Mouse (Mus musculus) CH12.LX (cell line): Measurements from ENCODE around the gene Atp5h. TPM values are rescaled to one million over a fixed set of nuclear protein-coding genes. Genes with fewer than 3 reads are reported as not detected.

Experiments
- DNase-seq: peaks from one replicate; pipeline ENCODE4 v3.0.0-alpha.2; 2013; ENCODE audit errors: extremely low read depth
- H3K27ac ChIP-seq: 2 replicates; pipeline ENCODE4 v1.5.1; 2012; ENCODE audit warnings: low read depth, mild to moderate bottlenecking, control low read depth, moderate library complexity; ENCODE audit not compliant: insufficient read depth
- H3K27me3 ChIP-seq: replicated peaks from 2 replicates; pipeline ENCODE3; 2012; ENCODE audit warnings: inconsistent platforms
- H3K36me3 ChIP-seq, 2 experiments: replicated peaks in 1 of 2; 2 replicates each; pipeline versions ENCODE3 to v1.6.1; 2012; ENCODE audit warnings: inconsistent platforms in 1 of 2, low read length in 1 of 2, mild to moderate bottlenecking in 1 of 2, mixed read lengths in 1 of 2, moderate library complexity in 1 of 2; ENCODE audit not compliant: control insufficient read depth in 1 of 2, insufficient read depth in 1 of 2
- H3K4me1 ChIP-seq, 2 experiments: 2 replicates each; pipeline ENCODE4 v1.6.1; 2012; ENCODE audit warnings: inconsistent platforms in 1 of 2, moderate library complexity in 1 of 2; ENCODE audit not compliant: insufficient read depth in 2 of 2, control insufficient read depth in 1 of 2
- H3K4me2 ChIP-seq: 2 replicates; pipeline ENCODE4 v1.6.1; 2012; ENCODE audit warnings: low read depth, mild to moderate bottlenecking, control low read depth; ENCODE audit not compliant: poor library complexity, insufficient read depth, severe bottlenecking
- H3K4me3 ChIP-seq, 3 experiments: fragments of 150-350 bp in 1 of 3; sonication (generic) in 1 of 3; replicated peaks in 1 of 3; 2 replicates each; pipeline versions ENCODE3 to v1.5.1; 2011 to 2012; ENCODE audit warnings: low read depth in 2 of 3, low read length in 2 of 3, mild to moderate bottlenecking in 2 of 3, moderate library complexity in 2 of 3, control low read depth in 1 of 3, improper control_type of control experiment in 1 of 3, inconsistent platforms in 1 of 3, mixed read lengths in 1 of 3; ENCODE audit not compliant: poor library complexity in 1 of 3
- H3K79me2 ChIP-seq: replicated peaks from 2 replicates; pipeline ENCODE4 v1.6.1; 2012; ENCODE audit warnings: mild to moderate bottlenecking, moderate library complexity; ENCODE audit not compliant: control insufficient read depth, poor library complexity, insufficient read depth, severe bottlenecking; ENCODE audit errors: extremely low read depth
- H3K9ac ChIP-seq: 2 replicates; pipeline ENCODE4 v1.6.1; 2012; ENCODE audit warnings: low read depth, mild to moderate bottlenecking, control low read depth, moderate library complexity; ENCODE audit not compliant: insufficient read depth
- H3K9me3 ChIP-seq: replicated peaks from 2 replicates; pipeline ENCODE3; 2012; ENCODE audit warnings: low read length, inconsistent platforms, mixed read lengths
- BHLHE40 ChIP-seq: IDR thresholded peaks from 2 replicates; pipeline ENCODE4 v1.6.1; 2011; ENCODE audit warnings: mild to moderate bottlenecking, low read depth, low read length, improper control_type of control experiment
- CHD1 ChIP-seq: IDR thresholded peaks from 2 replicates; pipeline ENCODE4 v1.6.1; 2012; ENCODE audit warnings: low read depth, low read length, improper control_type of control experiment, inconsistent platforms
- CHD2 ChIP-seq: IDR thresholded peaks from 2 replicates; pipeline ENCODE4 v1.6.1; 2011; ENCODE audit warnings: low read length, improper control_type of control experiment
- ELF1 ChIP-seq: IDR thresholded peaks from 2 replicates; pipeline ENCODE4 v1.6.1; 2014; ENCODE audit warnings: low read depth, mild to moderate bottlenecking, inconsistent platforms, low read length, improper control_type of control experiment
- ETS1 ChIP-seq: conservative IDR thresholded peaks from 2 replicates; pipeline ENCODE4 v1.6.1; 2012; ENCODE audit warnings: low read depth, mild to moderate bottlenecking, inconsistent platforms, low read length, improper control_type of control experiment, moderate library complexity
- HCFC1 ChIP-seq: IDR thresholded peaks from 2 replicates; pipeline ENCODE4 v1.6.1; 2012; ENCODE audit warnings: low read depth, mild to moderate bottlenecking, inconsistent platforms, low read length, improper control_type of control experiment
- IRF4 ChIP-seq: IDR thresholded peaks from 2 replicates; pipeline ENCODE4 v1.6.1; 2014; ENCODE audit warnings: low read depth, mild to moderate bottlenecking, inconsistent platforms, low read length, improper control_type of control experiment
- JUN ChIP-seq: IDR thresholded peaks from 2 replicates; pipeline ENCODE4 v1.6.1; 2011; ENCODE audit warnings: low read depth, mild to moderate bottlenecking, low read length, improper control_type of control experiment, moderate library complexity; ENCODE audit not compliant: insufficient read depth
- KAT2A ChIP-seq: IDR thresholded peaks from 2 replicates; pipeline ENCODE4 v1.6.1; 2012; ENCODE audit warnings: low read length, improper control_type of control experiment, inconsistent platforms; ENCODE audit not compliant: insufficient replicate concordance
- MAFK ChIP-seq: IDR thresholded peaks from 2 replicates; pipeline ENCODE4 v1.6.1; 2011; ENCODE audit warnings: low read length, improper control_type of control experiment; ENCODE audit not compliant: insufficient replicate concordance
- MAX ChIP-seq: IDR thresholded peaks from 2 replicates; pipeline ENCODE4 v1.6.1; 2011; ENCODE audit warnings: low read length, improper control_type of control experiment
- MAZ ChIP-seq: IDR thresholded peaks from 2 replicates; pipeline ENCODE4 v1.6.1; 2012; ENCODE audit warnings: low read depth, mild to moderate bottlenecking, inconsistent platforms, low read length, improper control_type of control experiment, moderate library complexity
- MEF2A ChIP-seq: IDR thresholded peaks from 2 replicates; pipeline ENCODE4 v1.6.1; 2014; ENCODE audit warnings: low read depth, mild to moderate bottlenecking, inconsistent platforms, low read length, improper control_type of control experiment, borderline replicate concordance
- MXI1 ChIP-seq: IDR thresholded peaks from 2 replicates; pipeline ENCODE4 v1.6.1; 2011; ENCODE audit warnings: mild to moderate bottlenecking, low read depth, low read length, improper control_type of control experiment
- NELFE ChIP-seq: IDR thresholded peaks from 2 replicates; pipeline ENCODE4 v1.6.1; 2011; ENCODE audit warnings: low read depth, low read length, improper control_type of control experiment
- NRF1 ChIP-seq: IDR thresholded peaks from 2 replicates; pipeline ENCODE4 v1.6.1; 2014; ENCODE audit warnings: low read depth, mild to moderate bottlenecking, inconsistent platforms, low read length, improper control_type of control experiment, moderate library complexity
- POLR2AphosphoS2 ChIP-seq: IDR thresholded peaks from 2 replicates; pipeline ENCODE4 v1.6.1; 2011; ENCODE audit warnings: low read depth, low read length, improper control_type of control experiment
- RCOR1 ChIP-seq: conservative IDR thresholded peaks from 2 replicates; pipeline ENCODE4 v1.6.1; 2012; ENCODE audit warnings: low read depth, mild to moderate bottlenecking, inconsistent platforms, low read length, improper control_type of control experiment
- SIN3A ChIP-seq: IDR thresholded peaks from 2 replicates; pipeline ENCODE4 v1.6.1; 2012; ENCODE audit warnings: low read length, improper control_type of control experiment, inconsistent platforms
- SMC3 ChIP-seq: IDR thresholded peaks from 2 replicates; pipeline ENCODE4 v1.6.1; 2011; ENCODE audit warnings: low read depth, low read length, improper control_type of control experiment
- TBP ChIP-seq: conservative IDR thresholded peaks from 2 replicates; pipeline ENCODE4 v1.6.1; 2011; ENCODE audit warnings: low read depth, low read length, improper control_type of control experiment
- TCF12 ChIP-seq: IDR thresholded peaks from 2 replicates; pipeline ENCODE4 v1.6.1; 2014; ENCODE audit warnings: low read depth, mild to moderate bottlenecking, inconsistent platforms, low read length, improper control_type of control experiment
- UBTF ChIP-seq: IDR thresholded peaks from 2 replicates; pipeline ENCODE4 v1.6.1; 2012; ENCODE audit warnings: low read depth, mild to moderate bottlenecking, inconsistent platforms, low read length, improper control_type of control experiment, moderate library complexity
- USF1 ChIP-seq: IDR thresholded peaks from 2 replicates; pipeline ENCODE4 v1.6.1; 2014; ENCODE audit warnings: low read depth, mild to moderate bottlenecking, inconsistent platforms, low read length, improper control_type of control experiment
- ZMIZ1 ChIP-seq: IDR thresholded peaks from 2 replicates; pipeline ENCODE4 v1.6.1; 2012; ENCODE audit warnings: low read depth, mild to moderate bottlenecking, inconsistent platforms, low read length, improper control_type of control experiment
- ZNF384 ChIP-seq: IDR thresholded peaks from 2 replicates; pipeline ENCODE4 v1.6.1; 2012; ENCODE audit warnings: low read depth, low read length, improper control_type of control experiment, inconsistent platforms
- dilution Hi-C: fragments of 300-500 bp; cut with MboI; formaldehyde crosslinking; loops from 2 replicates; pipeline ENCODE4 v1.14.3; 2020; ENCODE audit warnings: low sequenced_read_pairs; ENCODE audit not compliant: extremely low pct_unique_long_range_greater_than_20kb, extremely low pct_ligation_motif_present
- in situ Hi-C: fragments of 300-500 bp; cut with MboI; formaldehyde crosslinking; loops from 3 replicates; pipeline ENCODE4 v1.14.3; 2019; ENCODE audit warnings: low sequenced_read_pairs, low pct_ligation_motif_present, low pct_unique_long_range_greater_than_20kb, mixed read lengths
- polyA plus RNA-seq: library from polyadenylated mRNA; unstranded; fragments of >175 nt; gene quantifications from 2 replicates; pipeline ENCODE4 v1.2.1, GENCODE M21; 2012; ENCODE audit warnings: low read depth; ENCODE audit not compliant: insufficient read length
- total RNA-seq, 2 experiments: library from RNA; depleted of rRNA; stranded (reverse); fragments of 300-350 nt in 1 of 2; fragments of >200 nt in 1 of 2; gene quantifications; 2 replicates each; pipeline ENCODE4 v1.2.3; 2012 to 2014

Atp5h gene
- total and polyA plus RNA-seq, 3 experiments: 500 to 711 (median 671) TPM

DNA sequence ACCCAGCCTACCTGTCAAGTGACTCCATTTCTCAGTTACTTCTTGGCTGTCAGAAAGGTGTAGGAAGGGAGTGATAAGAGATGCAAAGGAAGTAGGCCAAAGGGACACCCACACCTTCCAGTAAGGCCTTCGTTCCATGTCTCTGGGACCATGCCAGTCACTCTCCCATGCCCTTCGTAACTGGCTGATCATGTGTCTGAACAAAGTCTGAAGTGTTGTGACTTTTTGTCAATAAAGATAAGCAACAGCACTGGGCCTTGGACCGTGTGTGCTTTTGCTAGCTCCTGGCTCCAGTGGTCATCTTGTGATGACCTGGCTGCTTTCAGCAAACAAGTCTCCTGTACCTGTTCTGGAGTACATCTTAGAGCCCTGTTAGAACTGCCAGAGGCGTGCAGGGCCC is 13.1 kb upstream of the Atp5h start:
- H3K9me3 ChIP-seq: no peaks in the 10 kb centered on the region
- H3K36me3 ChIP-seq: peaks cover 36 to 55% of the 10 kb centered on the region in 2 experiments
- no peaks in the 10 kb centered on the region for H3K79me2 ChIP-seq
- no peak overlapping the region for H3K4me3 ChIP-seq
- H3K27me3 ChIP-seq: no peaks in the 10 kb centered on the region
- peaks cover 2 to 4% of the 10 kb centered on the region in 2 experiments; a peak in 3 of 4 replicates for H3K4me1 ChIP-seq
- in situ Hi-C loops: no loop called here
- H3K9ac ChIP-seq: no peak overlapping the region
- DNase-seq: no peak
- no peak overlapping the region for H3K27ac ChIP-seq
- dilution Hi-C loops: no loop called here
- no peak overlapping the region for H3K4me2 ChIP-seq
- TF ChIP-seq ELF1 (no peak), SMC3 (no peak), UBTF (no peak), MEF2A (no peak), MXI1 (no peak), NRF1 (no peak), ETS1 (no peak), RCOR1 (no peak)

DNA sequence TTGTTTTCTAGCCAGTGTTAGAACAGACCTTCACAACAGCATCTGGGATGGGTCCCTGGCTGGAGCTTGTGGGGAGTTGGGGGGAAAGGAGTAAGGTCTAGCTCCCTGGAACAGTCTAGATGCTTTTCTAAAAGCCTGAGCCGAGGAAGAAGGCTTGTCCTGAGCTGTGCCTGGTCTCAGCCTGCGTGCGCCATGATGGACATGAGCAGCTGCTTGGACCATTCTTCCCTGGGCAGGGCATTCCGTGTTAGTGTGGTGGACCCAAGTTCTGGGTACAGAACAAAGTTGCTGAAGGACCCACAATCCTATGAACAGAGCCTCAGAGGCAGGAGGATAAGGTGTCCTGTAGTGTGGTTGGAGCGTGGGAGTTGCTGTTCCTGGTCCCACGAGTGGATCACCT is 10.8 kb upstream of the Atp5h start:
- in situ Hi-C loops: no loop called here
- H3K4me1 ChIP-seq: peaks cover 2 to 6% of the 10 kb centered on the region in 2 experiments; a peak in 3 of 4 replicates
- no peak overlapping the region for H3K9ac ChIP-seq
- no peaks in the 10 kb centered on the region for H3K79me2 ChIP-seq
- TF ChIP-seq MAZ: no peak
- no peak for TF ChIP-seq ZMIZ1
- TF ChIP-seq KAT2A: no peak
- no peak for TF ChIP-seq TBP
- no peak for TF ChIP-seq HCFC1
- no peak for TF ChIP-seq CHD1
- no peak for DNase-seq
- no peaks in the 10 kb centered on the region for H3K27me3 ChIP-seq
- H3K9me3 ChIP-seq: no peaks in the 10 kb centered on the region
- H3K36me3 ChIP-seq: peaks cover 40 to 77% of the 10 kb centered on the region in 2 experiments
- dilution Hi-C loops: no loop called here
- H3K27ac ChIP-seq: no peak overlapping the region
- no peak overlapping the region for H3K4me2 ChIP-seq
- H3K4me3 ChIP-seq: no peak overlapping the region

DNA sequence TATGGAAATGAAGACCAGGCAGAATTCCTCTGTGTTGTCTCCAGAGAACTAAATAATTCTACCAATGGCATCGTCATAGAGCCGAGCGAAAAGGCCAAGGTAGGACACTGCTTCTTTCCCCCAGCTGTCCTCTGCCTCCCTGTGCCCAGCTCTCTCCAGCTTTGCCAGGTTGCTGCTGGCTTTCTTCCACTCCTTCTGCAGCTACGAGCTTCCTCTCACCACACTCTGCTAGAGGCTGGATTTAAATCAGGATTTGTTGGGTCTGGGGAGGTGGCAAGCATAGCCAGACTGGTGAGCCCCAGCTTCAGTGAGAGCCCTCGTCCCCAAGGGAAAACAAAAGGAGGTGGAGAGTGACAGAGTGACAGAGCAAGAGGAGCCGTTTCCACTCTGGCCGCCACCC is 9.5 kb upstream of the Atp5h start:
- H3K36me3 ChIP-seq: peaks cover 40 to 88% of the 10 kb centered on the region in 2 experiments
- H3K4me3 ChIP-seq: no peak overlapping the region
- dilution Hi-C loops: no loop called here
- in situ Hi-C loops: no loop called here
- no peaks in the 10 kb centered on the region for H3K79me2 ChIP-seq
- H3K9ac ChIP-seq: no peak overlapping the region
- H3K27ac ChIP-seq: no peak overlapping the region
- H3K4me2 ChIP-seq: no peak overlapping the region
- H3K4me1 ChIP-seq: peaks cover 2 to 6% of the 10 kb centered on the region in 2 experiments; a peak in 3 of 4 replicates
- no peaks in the 10 kb centered on the region for H3K9me3 ChIP-seq
- H3K27me3 ChIP-seq: no peaks in the 10 kb centered on the region
- DNase-seq: no peak
- TF ChIP-seq MAFK: no peak
- no peak for TF ChIP-seq SIN3A
- TF ChIP-seq TCF12: no peak
- TF ChIP-seq USF1: no peak
- no peak for TF ChIP-seq MAX
- TF ChIP-seq ELF1: no peak
- TF ChIP-seq ZNF384: no peak
- TF ChIP-seq ETS1: no peak
- TF ChIP-seq BHLHE40: no peak
- TF ChIP-seq CHD2: no peak
- no peak for TF ChIP-seq POLR2AphosphoS2
- no peak for TF ChIP-seq IRF4
- TF ChIP-seq CHD1: no peak
- no peak for TF ChIP-seq NELFE
- no peak for TF ChIP-seq SMC3
- TF ChIP-seq MAZ: no peak
- TF ChIP-seq JUN: no peak
